Mouse (Mus musculus): Measurements from ENCODE around the gene 1700025G04Rik.

- TF ChIP-seq CTCF (conservative IDR thresholded peaks at IDR 0.05; ENCODE audit: insufficient read depth, insufficient read length, low read depth, low read length) (no peak), POLR2A (IDR thresholded peaks at IDR 0.05; ENCODE audit: low read depth, low read length) (no peak)
These were observed 146.2 kb downstream of the 1700025G04Rik start for GRCm38 (mm10) chr1:151943681-151944237.
